Mouse (Mus musculus): ENCODE data around the gene Ssxb1. TPM values are rescaled to one million over a fixed set of nuclear protein-coding genes. Genes with fewer than 3 reads are reported as not detected.

Gene Ssxb1
- not detected in 2 replicates for polyA plus RNA-seq (2012; rRNA removed)

GRCm38 (mm10) chrX:8413005-8413404 lies at the start of gene Ssxb1:
Gene Ssxb1, plus strand, starts transcription at chrX:8413305.

GRCm38 (mm10) chrX:8366678-8367077 lies 46.4 kb upstream of the Ssxb1 start, which contains the start of gene Ssxb9:
Gene Ssxb9, plus strand, starts transcription at chrX:8366978.

GRCm38 (mm10) chrX:8461626-8462025 lies 48.5 kb downstream of the Ssxb1 start, which contains the start of gene Ssxb2:
Gene Ssxb2, minus strand, starts transcription at chrX:8461726.

Other genes starting within 250 kb of the Ssxb1 start
- gene Tbc1d25, start 237.1 kb upstream of the Ssxb1 start, polyA plus RNA-seq (2012; rRNA removed): 17.5 and 20.1 TPM in 2 replicates
- 75.7 and 80.8 TPM in 2 replicates for gene Ebp, start 219.8 kb upstream of the Ssxb1 start, polyA plus RNA-seq (2012; rRNA removed)
- gene Porcn, start 206.8 kb upstream of the Ssxb1 start, polyA plus RNA-seq (2012; rRNA removed): 101 and 110 TPM in 2 replicates
- gene Ftsj1, start 160.9 kb upstream of the Ssxb1 start, polyA plus RNA-seq (2012; rRNA removed): 42.4 and 58.3 TPM in 2 replicates
- 162 and 224 TPM in 2 replicates for gene Slc38a5, start 142.2 kb upstream of the Ssxb1 start, polyA plus RNA-seq (2012; rRNA removed)
- not detected in 2 replicates for gene Ssxb10, start 85.9 kb upstream of the Ssxb1 start, polyA plus RNA-seq (2012; rRNA removed)
- not detected in 2 replicates for gene Ssxb9, start 46.3 kb upstream of the Ssxb1 start, polyA plus RNA-seq (2012; rRNA removed)
- not detected in 2 replicates for gene Ssxb2, start 48.4 kb downstream of the Ssxb1 start, polyA plus RNA-seq (2012; rRNA removed)
- gene Gm14459, start 111.6 kb downstream of the Ssxb1 start, polyA plus RNA-seq (2012; rRNA removed): not detected in 2 replicates
- gene Ssxb6, start 134.9 kb downstream of the Ssxb1 start, polyA plus RNA-seq (2012; rRNA removed): not detected in 2 replicates
- not detected in 2 replicates for gene Ssxb3, start 178.5 kb downstream of the Ssxb1 start, polyA plus RNA-seq (2012; rRNA removed)